Mouse (Mus musculus) layer of hippocampus, postnatal 36 days (tissue): ENCODE results near the gene Cldn10. TPM values are rescaled to one million over a fixed set of nuclear protein-coding genes. Genes with fewer than 3 reads are reported as not detected.
"Not testable (repeated sequence)": the region's sequence is repeated elsewhere in the genome, so short reads cannot be mapped to it uniquely, and the experiment has no call there.

ENCODE experiments used
- DNase-seq, 2 experiments: peaks; one replicate each; pipeline ENCODE4 v3.0.0; 2022
- total RNA-seq, 2 experiments: library from RNA; stranded (reverse); gene quantifications; 2 replicates each; pipeline ENCODE4 v1.2.3; 2021

The Cldn10 gene
- total RNA-seq, result 10 to 100 TPM; 31.9 to 33.7 TPM

DNA sequence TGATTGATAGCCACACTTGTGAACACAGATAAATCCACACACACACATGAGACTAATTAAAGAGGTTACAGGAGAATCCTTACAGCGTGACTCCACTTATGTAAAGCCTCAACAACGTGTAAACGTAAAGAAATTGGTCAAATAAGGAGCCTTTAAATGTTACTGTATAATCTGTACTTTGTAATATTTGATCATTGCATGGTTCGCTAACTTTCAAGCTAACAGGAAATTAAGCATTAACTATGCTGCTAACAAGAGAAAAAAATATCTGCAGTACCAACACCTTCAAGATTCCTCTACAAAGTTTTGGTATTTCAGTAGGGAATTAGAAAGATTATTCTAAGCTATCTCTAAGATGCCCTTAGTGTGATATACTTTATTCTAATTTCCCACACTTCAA, at the start of gene Cldn10:
Gene Cldn10, plus strand, starts transcription at position 288 of the 400 bp plus-strand sequence.
- DNase-seq, result no peak

DNA sequence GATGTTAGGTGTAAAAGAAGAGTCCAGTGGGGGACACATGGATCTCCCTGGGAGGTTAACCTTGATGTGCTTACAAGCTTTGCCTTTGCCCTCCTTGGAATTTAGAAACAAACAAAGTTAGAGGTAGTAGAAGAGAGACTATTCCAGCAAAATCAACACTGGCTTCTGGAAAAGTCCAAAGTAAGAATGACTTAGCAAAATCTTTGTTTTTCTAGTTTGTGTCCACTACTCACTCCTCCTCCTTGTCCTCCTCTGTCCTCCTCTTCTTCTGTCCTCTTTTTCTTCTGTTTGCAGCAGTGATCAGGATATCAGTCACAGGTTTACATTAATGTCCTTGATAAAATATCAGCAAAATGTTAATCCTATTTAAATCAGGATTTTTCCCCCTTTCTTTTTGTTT, 45.9 kb upstream of the Cldn10 start:
- DNase-seq, result no peak

DNA sequence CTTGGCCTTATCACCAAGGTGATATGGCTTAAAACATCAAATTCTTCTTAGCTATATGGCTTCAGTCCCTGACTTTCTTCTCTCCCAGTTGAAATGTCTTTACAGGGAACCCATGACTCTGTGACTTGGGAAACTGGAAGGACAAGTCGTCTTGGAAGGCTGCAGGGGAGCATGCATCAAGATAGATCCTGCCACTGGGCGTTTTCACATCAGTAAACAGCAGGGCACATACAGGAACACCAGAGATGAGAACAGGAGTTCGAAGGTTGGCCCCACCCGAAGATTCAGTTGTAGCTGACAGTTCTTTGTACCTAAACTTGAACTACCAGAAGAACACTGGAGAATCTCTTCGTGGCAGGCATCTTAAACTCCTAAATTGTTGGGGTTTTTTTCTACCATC, 44.8 kb upstream of the Cldn10 start:
- no peak for DNase-seq

DNA sequence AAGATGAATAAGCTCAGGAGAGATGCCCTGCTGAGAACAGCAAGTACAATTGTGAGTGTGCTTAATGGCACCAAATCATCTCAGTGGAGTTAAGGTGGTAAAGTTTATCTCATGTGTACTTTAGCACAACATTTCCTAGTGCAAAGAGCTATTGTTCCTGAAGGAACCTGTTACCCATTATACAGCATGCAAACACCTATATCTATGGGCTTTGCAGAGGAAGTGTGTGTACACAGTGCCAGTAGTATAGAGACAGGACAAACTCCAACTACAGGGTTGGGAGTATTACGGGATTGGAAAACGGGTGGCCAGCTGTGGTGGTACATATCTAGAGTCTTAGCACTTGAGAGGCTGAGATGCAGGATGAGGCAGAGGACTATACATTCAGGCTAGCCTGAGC, 38.6 kb upstream of the Cldn10 start:
- no peak for DNase-seq

DNA sequence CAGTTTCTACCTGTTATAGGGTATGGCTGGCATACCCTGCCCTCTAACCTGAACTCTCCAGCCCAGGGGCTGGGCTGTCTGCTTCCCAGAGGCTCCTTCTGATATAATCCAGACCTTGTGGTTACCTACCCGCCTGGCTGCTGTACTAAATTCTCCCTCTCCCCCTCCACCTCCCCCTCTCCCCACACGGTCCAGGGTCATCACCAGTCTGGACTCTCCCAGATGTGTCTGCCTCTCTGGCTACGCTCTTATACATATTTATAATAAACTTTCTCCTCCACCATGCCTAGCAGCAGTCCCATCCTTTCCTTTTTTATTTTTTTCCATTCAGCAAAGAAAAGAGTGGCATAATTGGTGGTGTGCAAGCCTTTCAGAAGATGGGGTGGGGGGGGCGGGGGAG, 38.0 kb upstream of the Cldn10 start:
- no peak for DNase-seq

DNA sequence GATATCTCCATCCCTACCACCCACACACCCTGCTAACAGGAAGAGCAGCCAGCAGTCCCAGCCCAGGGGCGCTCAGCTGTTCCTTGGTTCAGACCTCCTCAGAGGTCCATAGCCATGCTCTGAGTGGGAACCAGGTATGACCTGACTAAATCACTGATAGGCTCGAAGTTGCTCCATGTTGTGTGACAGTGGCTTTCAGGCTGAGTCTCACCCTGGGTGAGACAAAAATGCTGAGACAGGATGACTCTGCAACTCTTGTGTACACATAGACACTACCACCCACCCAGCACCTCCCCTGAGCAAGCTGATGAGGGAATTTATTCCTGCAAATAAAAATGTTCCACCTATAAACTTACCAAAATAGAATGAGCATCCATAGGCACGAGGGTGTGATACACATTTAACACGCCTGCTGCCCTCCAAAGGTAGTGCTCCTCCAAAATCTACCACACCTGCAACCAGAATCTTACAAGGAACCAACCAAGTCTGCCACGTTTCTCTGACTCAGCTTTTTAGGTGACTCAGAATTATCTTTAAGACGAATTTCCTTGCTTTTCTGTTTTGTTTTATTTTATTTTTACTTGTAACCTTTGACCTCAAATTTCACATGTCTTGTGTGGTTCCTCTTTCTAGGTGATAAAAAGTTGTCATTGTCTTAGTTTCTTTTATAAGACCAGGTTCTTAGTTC, 37.1 kb upstream of the Cldn10 start:
- no peak for DNase-seq

DNA sequence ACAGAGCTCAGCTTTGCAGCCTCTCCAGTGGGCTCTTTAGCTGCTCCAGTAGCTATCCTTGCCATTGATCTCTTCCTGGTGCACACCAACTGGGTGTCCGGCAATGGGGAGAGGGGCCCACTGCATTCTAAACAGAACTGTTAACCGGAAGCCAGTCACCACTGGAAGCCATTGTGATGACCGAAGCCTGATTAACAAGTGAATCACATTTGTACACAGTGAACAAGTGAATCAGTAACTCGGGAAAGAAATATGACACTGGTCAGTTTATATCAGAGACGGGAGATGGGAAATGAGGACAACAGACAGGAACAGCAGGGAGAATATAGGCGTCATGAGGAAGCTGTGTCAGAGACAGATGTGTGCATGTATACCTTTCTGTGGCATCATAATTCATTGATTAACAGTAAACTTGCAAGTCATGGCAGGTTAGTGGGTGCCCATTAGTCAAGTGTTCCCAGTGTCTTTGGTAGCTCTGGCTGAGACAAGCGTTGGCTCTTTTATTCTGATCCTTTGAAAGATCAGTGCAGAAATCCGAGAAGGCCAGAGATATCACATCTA, 36.4 kb upstream of the Cldn10 start:
- DNase-seq, result no peak

DNA sequence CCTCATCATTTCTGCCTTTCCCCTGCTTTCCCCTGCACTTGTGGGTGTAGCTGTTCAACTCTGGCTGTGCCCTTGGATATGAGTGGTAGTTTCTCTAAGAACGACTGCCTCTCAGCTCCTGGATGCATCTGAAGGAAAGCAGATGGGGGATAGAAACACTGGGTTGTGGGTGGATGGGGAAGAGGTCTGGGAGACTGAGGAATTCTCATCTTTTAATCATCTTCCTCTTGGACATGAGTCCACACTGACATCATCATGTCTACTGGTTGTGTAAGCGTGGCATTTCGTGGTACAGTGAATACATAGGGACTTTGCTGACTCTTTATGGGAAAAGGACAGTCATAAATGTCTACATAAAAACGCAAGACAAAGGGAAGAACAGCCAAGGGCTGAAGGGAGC, 31.7 kb upstream of the Cldn10 start:
- DNase-seq, result no peak

DNA sequence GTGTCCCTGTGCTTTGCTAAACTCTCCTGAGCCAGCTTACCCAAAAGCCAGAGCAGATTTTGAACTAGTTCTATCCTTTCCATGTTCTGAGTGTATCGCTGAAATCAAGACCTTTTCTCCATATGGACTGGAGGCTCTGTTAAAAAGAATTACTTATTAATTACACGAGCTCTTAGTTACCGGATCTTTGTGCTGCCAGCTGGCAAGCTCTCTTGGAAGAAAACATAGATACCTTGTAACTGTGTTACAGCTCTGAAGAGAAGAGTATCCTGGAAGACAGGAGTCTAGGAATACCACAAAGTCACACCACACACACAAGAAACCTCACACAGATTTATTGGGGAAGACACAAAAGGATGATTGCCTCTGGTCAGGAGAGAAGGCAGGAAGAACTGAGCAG, 31.1 kb upstream of the Cldn10 start:
- no peak for DNase-seq

DNA sequence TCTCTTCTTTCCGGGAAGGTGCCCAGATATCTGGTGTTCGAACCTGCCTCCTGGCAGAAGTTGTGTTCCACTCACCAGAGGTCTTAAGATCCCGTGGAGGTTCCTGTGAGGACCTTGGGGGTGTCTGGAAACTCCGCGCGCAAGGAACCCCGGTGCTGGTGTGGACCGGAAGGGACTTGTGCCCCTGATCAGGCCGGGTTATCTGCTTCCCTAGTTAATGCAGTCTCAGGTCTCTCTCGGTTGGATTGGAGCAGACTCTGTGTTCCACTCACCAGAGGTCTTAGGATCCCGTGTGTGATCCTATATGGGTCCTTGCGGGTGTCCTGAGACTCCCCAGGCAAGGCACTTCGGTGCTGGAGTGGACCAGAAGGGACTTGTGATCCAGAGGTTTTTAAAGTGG, 24.3 kb upstream of the Cldn10 start:
- DNase-seq, result not testable (repeated sequence)

DNA sequence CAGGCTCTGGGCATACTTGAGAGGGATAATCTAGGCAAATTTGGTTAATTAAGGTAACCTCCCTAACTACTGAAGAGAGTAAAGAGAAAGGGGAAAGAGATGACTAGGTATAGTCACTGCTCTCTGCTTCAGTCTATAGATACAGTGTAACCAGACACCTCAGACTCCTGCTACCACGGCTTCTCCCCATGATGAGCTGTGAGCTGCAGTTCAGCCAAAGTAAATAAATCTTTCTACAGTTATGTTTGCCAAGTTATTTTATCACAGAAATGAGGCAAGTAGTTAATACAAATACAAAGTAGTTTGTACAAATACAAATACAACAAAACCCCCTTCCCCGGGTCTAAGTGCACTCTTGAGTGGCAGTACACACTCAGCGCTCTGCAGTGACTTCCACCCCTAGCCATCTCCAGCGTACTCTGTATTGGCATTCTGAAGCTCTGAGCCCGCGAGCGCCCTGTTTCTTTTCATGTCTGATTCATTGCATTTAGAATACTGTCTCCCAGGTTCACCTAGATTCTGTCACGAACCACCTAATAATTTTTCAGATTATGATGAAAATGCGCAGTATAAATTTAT, 23.7 kb upstream of the Cldn10 start:
- DNase-seq, result no peak

DNA sequence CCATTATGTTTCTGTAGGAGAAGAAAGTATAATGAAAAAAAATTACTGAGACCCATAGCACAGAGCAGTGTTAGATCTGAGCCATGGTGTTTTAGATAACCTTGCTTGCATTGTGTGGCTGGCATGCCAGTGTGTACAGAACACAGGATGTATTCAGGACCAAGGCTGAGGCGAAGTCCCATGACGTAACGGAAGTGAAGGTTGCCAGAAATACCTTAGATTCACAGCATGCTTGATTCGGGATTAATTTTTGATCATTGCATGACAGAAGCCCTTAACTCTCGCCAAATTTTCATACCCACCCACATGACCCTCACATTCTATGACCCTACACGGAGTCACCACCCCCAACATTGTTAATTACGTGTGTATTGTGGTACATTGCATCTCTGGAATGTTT, 22.4 kb upstream of the Cldn10 start:
- DNase-seq, result no peak

DNA sequence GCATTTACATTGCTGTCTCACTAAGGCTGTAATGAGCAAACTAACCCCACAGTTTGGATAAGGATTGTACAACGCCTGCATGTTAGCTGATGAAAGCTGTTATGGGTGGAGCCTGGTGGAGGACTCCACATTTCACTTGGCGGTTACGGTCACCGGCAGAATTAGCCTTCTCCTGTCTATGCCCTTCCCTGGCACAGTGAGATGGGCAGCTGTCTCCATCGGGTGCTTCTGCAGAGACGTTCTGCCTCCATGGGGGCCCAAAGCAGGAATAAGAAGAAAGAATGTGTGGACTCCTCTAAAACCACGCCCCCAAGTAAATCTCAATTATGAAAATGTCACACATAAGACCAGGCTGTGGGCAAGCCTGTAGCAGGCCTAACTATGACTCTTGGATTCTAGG, 21.8 kb upstream of the Cldn10 start:
- no peak for DNase-seq

DNA sequence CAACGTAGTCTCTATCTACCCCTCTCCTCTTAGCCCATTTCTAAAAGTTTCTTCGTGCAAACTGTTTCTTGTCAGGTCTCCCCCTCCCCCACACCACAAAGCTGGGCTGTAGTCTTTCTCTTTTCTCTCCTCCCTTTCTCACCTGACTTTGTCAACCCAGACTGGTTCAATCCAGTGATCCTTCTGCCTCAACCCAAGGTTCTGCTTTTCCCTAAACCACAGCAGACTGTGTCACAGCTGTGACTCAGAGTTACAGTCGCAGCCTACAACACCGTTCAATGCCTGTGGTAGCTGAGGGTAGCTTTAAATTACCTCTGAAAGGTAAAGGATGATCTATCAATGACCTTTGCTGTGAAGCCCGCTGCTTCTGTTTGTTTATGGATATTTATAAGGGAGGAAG, 21.3 kb upstream of the Cldn10 start:
- no peak for DNase-seq

DNA sequence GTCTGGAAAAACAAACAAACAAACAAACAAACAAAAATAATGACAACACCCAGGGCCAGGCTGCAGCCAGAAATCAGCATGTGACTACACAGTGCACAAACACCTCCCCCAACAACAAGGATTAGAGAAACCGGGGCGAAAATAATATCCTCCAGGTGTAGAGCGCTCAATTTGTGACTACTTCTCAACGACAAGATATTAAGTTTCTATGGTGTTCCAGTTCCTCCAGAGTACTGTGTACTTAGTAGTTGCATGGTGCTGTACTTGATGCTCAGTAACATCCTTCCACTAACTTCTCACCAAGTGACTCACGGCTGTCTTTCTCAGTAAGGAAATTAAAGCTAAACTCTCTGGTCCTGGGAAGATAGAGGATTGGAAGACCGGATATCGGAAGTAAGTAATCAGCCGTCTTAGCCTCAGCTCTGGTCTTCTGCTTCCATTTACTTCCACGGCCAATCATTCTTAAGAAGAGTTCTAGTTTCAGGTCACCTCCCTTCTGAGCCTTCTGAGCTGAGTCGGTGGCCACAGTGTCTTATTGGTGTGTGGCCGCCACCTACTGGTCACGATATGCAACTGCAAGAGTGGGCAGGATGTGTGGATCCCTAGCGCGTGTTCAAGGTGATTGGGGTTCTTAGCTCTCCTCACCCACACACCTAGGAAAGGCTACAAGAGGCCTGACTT, 19.9 kb upstream of the Cldn10 start:
- peak; percentile 66 to 69 for DNase-seq

DNA sequence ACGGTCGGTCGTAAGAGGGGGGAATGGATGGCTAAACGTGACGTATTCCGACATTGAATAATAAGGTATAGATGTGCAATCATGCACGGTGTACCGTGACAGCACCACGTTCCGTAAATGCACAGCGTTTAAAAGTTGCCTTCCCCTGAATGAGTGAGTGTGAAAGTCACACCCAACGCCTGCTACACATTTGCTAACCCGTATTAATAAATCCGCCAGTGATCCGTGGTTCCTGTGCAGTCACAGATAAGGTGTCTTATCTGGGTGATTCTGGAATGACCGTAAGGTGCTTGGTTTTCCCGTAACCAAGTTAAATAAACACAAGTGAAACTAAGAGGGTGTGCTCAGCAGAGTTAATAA, 19.4 kb upstream of the Cldn10 start:
- no peak for DNase-seq

DNA sequence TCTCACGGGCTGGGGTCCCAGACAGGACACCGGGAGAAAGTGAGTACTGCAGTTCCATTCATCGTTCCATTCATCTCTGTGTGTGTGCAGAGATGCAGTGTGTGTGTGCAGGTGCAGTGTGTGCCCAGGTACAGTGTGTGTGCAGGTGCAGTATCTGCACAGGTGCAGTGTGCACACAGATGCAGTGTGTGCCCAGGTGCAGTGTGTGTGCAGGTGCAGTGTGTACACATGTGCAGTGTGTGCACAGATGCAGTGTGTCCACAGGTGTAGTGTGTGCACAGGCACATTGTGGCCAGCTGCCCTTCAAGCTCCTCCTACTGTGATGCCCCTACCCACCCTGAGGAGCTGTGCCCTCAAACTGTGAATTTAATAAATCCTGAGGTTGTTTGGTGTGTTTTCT, 14.0 kb upstream of the Cldn10 start:
- DNase-seq, result no peak

DNA sequence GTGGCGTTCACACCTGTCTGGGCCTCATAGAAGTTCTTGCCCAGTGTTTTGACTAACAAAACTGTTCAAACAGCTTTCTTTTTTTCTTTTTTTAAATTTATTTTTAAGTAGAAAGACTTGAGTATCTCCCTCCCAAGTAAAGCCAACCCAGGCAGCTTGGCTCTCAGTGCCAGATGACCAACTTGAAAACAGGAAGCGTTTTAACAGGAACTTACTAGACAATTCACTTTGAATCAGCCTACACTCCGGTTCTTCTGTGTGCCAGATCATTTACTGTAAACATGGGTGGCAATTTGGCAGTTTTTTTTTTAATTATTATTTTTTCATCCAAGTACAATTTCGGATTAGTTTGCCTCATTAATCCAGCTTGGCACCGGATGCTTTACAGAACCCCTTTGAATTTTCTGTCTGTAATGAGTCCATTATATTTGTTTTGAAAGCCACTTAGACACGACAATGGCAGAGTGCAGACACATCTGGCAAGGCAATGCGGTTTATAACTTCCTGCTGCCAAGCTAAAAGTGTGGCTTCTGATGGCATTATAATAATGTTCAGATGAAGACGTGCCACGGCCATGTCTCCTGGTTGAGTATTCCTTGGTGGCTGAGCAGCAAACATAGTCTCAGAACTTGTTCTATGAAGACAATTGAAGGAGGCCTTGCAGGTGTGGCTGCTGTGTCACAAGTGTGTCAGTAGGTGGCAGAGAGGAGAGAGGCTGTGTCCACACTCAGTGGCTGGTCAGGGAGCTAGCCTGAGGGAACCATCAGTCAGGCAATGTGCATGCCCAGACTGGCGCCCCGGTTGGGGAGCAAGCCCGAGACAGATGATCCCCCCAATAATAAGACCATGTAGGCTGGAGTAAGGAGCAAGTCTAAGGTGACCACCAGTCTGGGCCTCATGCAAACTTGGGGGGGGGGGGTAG, 12.9 kb upstream of the Cldn10 start:
- no peak for DNase-seq

DNA sequence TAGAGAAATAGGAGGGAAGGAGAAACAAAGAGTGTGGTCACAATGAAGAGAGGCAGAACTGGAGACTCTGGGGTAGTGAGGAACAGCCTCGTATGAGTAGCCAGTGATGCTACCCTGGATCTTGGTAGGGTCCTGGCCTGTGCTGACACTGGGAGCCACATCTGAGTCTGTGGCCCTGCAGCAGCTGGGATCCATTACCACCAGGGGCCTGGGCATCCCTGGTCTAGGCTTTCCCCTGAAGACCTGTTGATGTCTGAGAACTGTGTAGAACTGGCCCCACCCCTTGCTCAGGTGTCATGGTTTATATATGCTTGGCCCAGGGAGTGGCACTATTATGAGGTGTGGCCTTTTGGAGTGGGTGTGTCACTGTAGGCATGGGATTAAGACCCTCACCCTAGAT, 12.2 kb upstream of the Cldn10 start:
- no peak for DNase-seq

DNA sequence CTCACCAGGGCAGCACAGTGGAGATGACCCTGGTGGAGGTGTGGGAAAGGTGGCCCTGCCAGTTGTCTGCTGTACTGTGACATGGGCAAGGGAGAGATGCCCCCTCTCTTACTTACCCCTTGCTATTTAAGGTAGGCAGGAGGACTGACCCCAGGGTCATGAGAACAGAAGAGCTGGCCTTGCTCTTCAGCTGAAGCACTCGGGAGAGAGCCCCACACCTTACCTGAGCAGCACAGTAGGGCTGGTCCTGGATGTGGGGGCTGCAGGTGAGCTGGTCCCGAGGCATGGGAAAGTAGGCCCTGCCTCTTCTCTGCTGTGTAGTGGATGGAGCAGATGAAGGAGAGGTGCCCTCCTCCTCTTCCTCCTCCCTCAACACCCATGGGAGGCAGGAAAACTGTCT, 11.3 kb upstream of the Cldn10 start:
- DNase-seq, result no peak

DNA sequence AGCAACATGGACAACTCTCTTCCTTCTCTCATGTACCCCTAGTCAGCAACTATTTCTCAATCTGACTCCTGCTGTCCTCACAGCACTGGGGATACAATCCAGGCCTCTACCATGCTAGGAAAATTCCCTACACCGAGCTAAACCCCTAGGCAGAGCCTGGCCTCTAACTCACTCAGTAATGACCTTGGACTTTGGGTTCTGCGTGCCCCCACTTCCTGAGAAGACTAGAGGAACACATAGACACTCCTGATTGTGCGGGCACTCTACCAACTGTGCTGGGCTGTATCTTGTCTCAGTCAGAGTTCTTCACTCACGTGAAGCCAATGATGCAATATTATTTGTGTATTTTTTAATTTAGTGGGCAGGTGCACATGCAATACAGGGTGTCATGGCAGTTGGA, 10.2 kb upstream of the Cldn10 start:
- DNase-seq, result no peak

DNA sequence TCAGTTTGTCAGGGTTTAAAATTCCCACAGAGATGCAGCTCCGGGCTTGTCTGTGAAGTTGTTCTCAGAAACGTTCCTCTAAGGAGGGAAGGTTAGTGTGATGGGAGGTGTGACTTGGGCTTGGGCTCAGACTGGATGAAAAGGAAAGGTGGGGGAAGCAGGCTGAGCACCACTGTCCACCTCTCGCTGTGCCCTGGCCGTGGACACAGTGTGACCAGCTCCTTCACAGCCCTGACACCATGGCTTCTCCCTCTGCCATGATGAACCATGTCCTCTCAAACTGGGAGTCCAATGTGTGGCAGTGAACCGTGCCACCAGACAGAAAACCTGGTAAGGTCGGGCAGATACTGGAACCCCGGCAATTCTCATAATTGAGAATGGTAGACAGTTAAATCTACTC, 6.1 kb upstream of the Cldn10 start:
- DNase-seq, result no peak

DNA sequence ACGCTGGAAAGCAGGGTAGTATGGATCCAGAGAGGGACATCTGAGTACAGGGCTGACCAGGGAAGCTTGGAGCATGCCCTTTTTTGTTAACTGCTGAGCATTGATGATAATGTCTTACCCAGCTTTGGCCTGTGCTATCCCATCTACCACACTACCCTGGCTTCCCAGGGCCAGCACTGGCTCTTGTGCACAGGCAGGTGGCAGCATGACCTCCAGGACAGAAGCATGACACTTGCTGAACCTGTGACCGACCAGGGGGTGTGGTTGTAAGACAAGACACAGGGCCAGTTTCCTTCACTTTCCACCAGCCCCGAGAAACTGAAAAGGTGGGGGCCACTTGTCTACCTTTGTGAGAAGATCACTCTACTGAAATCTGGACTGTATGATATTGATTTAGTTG, 5.5 kb upstream of the Cldn10 start:
- no peak for DNase-seq
